Mouse (Mus musculus) limb, embryonic 13.5 days (tissue): ENCODE measurements at regions not wholly inside any gene's neighbourhood (a gene's known extent, or its start where the extent isn't known, plus 50 kb on each side); places are given as distances from the start of the nearest gene placed in this dataset.

Experiments
- ATAC-seq: fragments of 200-750 bp; cut with Nextera tagmentation; 2 replicates; pipeline ENCODE4 v1.8.0; 2017; ENCODE audit warnings: low read depth, moderate number of reproducible peaks, moderate TSS enrichment; ENCODE audit not compliant: low FRiP score
- H3K27ac ChIP-seq: fragments of 300-500 bp; sonication (generic); 2 replicates; pipeline ENCODE4 v1.5.1; 2015; ENCODE audit warnings: inconsistent platforms, mild to moderate bottlenecking, moderate library complexity
- H3K27me3 ChIP-seq: fragments of 300-500 bp; sonication (generic); 2 replicates; pipeline ENCODE4 v1.6.1; 2015; ENCODE audit warnings: mild to moderate bottlenecking, inconsistent platforms
- H3K36me3 ChIP-seq: fragments of 300-500 bp; sonication (generic); 2 replicates; pipeline ENCODE4 v1.6.1; 2015; ENCODE audit warnings: inconsistent platforms, mild to moderate bottlenecking, moderate library complexity
- H3K4me1 ChIP-seq: fragments of 300-500 bp; sonication (generic); 2 replicates; pipeline ENCODE4 v1.6.1; 2015; ENCODE audit warnings: inconsistent platforms
- H3K4me2 ChIP-seq: fragments of 300-500 bp; sonication (generic); replicated peaks from 2 replicates; pipeline ENCODE4 v1.6.1; 2015; ENCODE audit warnings: inconsistent platforms, mild to moderate bottlenecking, moderate library complexity
- H3K4me3 ChIP-seq: fragments of 300-500 bp; sonication (generic); 2 replicates; pipeline ENCODE4 v1.5.1; 2015; ENCODE audit warnings: moderate library complexity, mild to moderate bottlenecking, inconsistent platforms
- H3K9ac ChIP-seq: fragments of 300-500 bp; sonication (generic); 2 replicates; pipeline ENCODE4 v1.6.1; 2015; ENCODE audit warnings: mild to moderate bottlenecking, inconsistent platforms
- H3K9me3 ChIP-seq: fragments of 300-500 bp; sonication (generic); 2 replicates; pipeline ENCODE4 v1.6.1; 2016; ENCODE audit warnings: inconsistent platforms
- WGBS: fragments of 180-500 bp; shearing (Covaris S2); methylation state at CpG from one replicate; pipeline ENCODE4 v1.1.7; 2015; 5-methylcytosine and 5-hydroxymethylcytosine counted together

DNA sequence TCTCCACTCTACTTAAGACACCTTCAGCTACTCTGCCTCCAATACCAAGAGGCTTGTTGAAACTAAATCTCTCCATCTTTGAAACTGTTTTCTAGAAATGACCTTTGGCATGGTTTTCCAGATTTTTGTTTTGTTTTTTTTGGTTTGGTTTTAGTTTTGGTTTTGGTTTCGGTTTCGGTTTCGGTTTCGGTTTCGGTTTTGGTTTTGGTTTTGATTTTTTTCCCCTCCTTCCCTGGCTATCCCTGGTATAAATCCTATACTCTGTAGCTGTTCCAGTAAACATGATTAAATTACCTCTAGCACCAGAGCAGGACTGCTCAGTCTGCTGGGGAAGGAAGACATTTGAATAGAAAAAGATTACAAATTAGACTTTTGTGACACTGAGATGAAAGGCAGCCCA is 454.0 kb downstream of the Nuf2 start:
- Histone ChIP-seq H3K4me2 (no peak overlapping the region), H3K9ac (no peak overlapping the region), H3K27ac (no peak overlapping the region), H3K4me1 (no peaks in the 10 kb centered on the region), H3K27me3 (no peaks in the 10 kb centered on the region), H3K4me3 (no peak overlapping the region), H3K9me3 (no peaks in the 10 kb centered on the region), H3K36me3 (no peaks in the 10 kb centered on the region)
- WGBS: 97% methylated on average over 5 of the region's 5 CpGs
- ATAC-seq: no peak

DNA sequence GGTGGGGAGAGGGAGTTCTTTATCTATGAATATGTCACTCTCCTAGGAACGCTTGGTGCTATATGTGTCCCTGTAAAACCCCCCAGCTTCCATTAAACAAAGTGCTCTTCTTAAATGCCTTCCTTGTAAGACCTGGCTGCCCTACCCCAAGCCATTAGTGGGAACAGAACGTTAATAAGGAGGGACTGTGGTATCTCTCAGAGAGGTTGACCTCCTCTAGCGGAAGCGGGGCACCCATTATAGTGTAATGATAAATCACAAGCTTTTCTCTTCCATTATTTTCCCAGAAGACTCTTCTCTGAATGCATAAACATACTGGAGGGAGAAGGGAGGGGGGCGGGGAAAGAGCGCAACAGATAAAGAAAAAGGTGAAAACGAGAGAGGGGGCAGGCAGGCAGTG is 455.3 kb downstream of the Nuf2 start:
- Histone ChIP-seq H3K4me2 (no peak overlapping the region), H3K9ac (no peak overlapping the region), H3K27ac (no peak overlapping the region), H3K4me3 (no peak overlapping the region), H3K9me3 (no peaks in the 10 kb centered on the region), H3K27me3 (no peaks in the 10 kb centered on the region), H3K4me1 (no peaks in the 10 kb centered on the region), H3K36me3 (no peaks in the 10 kb centered on the region)
- no peak for ATAC-seq
- 64% methylated on average over 7 of the region's 7 CpGs for WGBS

DNA sequence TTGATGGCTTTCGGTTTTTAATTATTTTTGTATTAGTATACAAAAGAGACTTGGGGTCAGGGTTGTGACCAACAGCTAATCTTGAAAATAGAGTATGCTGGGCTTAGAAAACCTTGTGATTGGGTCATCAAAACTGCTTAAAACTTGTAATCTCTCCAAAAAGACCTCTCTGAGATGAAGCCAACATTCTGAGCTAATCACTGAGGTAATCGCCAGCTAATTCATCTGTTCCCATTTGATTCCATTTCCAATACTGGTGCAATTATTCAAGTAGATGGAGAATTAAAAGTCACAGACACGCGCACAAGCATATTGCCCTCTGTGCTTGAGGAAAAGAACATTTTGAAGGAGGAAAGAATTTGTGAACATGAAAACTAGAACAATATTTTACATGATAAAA is 459.9 kb downstream of the Nuf2 start:
- Histone ChIP-seq H3K27ac (no peak overlapping the region), H3K4me2 (no peak overlapping the region), H3K36me3 (no peaks in the 10 kb centered on the region), H3K9me3 (no peaks in the 10 kb centered on the region), H3K4me3 (no peak overlapping the region), H3K9ac (no peak overlapping the region), H3K4me1 (no peaks in the 10 kb centered on the region), H3K27me3 (no peaks in the 10 kb centered on the region)
- no peak for ATAC-seq
- WGBS: 93% methylated on average over 4 of the region's 4 CpGs

DNA sequence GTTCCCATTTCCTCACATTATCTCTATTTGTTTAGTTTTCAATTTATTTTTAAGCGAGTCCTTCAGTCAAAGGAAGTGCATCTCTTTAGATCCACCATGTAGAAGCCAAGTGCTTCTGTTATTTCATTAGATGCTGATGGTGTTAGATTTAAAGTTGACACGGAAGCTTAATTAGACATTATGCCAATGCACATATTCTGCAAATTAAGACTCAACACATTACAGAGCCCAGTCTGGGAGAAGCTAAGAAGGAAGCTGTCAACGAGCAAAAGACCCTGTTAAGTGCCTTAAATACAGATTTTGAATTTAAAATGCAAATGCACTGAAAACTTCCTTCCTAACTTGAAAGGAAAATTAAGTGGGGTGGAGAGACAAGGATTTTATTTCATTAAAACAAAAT is 461.6 kb downstream of the Nuf2 start:
- no peaks in the 10 kb centered on the region for H3K36me3 ChIP-seq
- no peaks in the 10 kb centered on the region for H3K27me3 ChIP-seq
- ATAC-seq: no peak
- WGBS: 76% methylated on average over 3 of the region's 3 CpGs
- H3K9me3 ChIP-seq: no peaks in the 10 kb centered on the region
- no peak overlapping the region for H3K4me3 ChIP-seq
- no peak overlapping the region for H3K4me2 ChIP-seq
- H3K9ac ChIP-seq: no peak overlapping the region
- no peaks in the 10 kb centered on the region for H3K4me1 ChIP-seq
- H3K27ac ChIP-seq: no peak overlapping the region

DNA sequence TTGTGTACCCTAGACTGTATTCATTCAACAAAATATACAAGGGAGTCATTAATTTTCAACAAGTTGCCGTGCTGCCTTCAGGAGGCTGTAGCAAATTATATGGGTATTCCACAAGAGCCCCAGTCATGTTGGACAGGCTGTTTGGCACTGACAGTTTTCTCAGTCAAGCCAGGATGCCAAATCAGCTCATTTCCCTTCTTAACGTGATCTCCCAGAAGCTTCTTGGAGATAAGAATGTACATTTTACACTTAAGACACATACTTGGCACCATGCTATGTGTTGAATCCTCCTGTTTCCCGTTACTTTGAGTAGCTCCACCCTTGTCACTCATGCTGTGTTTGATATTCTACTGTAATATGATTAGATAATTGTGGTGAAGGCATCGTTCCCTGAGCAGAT is 464.5 kb downstream of the Nuf2 start:
- no peaks in the 10 kb centered on the region for H3K27me3 ChIP-seq
- no peak for ATAC-seq
- no peak overlapping the region for H3K4me2 ChIP-seq
- 55% methylated on average over 4 of the region's 4 CpGs for WGBS
- no peaks in the 10 kb centered on the region for H3K4me1 ChIP-seq
- H3K4me3 ChIP-seq: no peak overlapping the region
- H3K36me3 ChIP-seq: no peaks in the 10 kb centered on the region
- H3K9ac ChIP-seq: no peak overlapping the region
- H3K9me3 ChIP-seq: no peaks in the 10 kb centered on the region
- H3K27ac ChIP-seq: no peak overlapping the region

DNA sequence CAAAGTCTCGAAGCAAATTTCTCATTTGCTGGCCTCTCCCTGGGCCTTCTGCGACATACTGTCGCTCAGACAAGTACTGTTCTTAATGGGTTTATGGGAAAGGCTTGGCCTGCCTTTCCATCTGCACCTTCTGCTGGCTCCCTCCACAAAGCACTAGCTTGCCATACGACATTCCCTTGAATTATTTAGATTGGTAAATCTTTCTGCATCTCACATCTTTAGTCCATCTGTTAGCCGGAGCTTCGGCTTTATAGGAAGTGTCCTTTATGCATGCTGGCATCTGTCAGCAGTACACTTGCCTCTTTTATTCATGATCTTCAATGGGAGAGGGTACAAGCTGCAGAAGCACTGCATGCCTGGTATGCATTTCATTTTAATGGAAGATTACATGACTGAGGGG is 470.6 kb downstream of the Nuf2 start:
- Histone ChIP-seq H3K4me3 (no peak overlapping the region), H3K9me3 (no peaks in the 10 kb centered on the region), H3K36me3 (no peaks in the 10 kb centered on the region), H3K4me2 (no peak overlapping the region), H3K4me1 (no peaks in the 10 kb centered on the region), H3K9ac (no peak overlapping the region), H3K27me3 (no peaks in the 10 kb centered on the region), H3K27ac (no peak overlapping the region)
- WGBS: 77% methylated on average over 6 of the region's 6 CpGs
- no peak for ATAC-seq

DNA sequence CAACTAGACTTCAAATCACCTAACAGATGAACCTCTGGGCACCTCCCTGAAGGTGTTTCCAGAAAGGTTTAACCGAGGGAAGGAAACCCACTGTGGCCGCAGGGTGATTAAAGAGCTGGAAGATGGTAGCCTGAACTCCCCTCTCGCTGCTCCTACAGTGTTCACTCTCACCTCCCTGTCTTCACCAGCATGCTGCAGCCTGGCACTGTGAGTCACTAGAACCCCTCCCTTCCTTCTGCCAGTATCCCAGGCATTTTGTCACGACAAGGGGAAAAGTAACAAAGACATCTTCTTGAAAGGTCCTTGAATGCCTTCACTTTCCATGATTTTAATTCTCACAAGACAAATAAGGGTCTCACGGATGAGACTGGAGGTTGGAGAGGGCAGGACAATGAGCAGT is 471.1 kb downstream of the Nuf2 start:
- H3K27me3 ChIP-seq: no peaks in the 10 kb centered on the region
- H3K36me3 ChIP-seq: no peaks in the 10 kb centered on the region
- no peaks in the 10 kb centered on the region for H3K9me3 ChIP-seq

DNA sequence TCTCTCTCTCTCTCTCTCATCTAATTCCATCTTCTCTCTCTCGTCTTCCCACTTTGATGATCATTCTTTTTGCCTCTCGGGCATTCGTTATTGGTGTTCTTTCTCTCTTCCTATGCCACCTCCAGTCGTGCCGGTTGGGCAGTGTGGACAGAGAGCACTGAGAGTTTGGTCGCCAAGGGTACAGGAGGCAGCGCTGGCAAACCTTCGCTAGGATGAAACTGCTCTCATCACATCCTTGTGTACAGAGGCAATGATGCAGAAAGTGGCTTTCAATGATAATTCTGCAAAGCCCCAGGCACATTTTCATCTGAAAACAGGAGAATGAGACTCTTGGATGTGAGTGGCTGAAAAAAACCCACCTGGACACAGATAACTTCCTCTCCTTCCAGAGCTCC is 479.4 kb downstream of the Nuf2 start:
- H3K36me3 ChIP-seq: no peaks in the 10 kb centered on the region
- H3K9me3 ChIP-seq: no peaks in the 10 kb centered on the region
- H3K4me2 ChIP-seq: no peak overlapping the region
- H3K9ac ChIP-seq: no peak overlapping the region
- WGBS: 68% methylated on average over 8 of the region's 8 CpGs
- H3K4me3 ChIP-seq: no peak overlapping the region
- no peaks in the 10 kb centered on the region for H3K4me1 ChIP-seq
- no peak overlapping the region for H3K27ac ChIP-seq
- no peak for ATAC-seq
- H3K27me3 ChIP-seq: no peaks in the 10 kb centered on the region

More for the DNA sequence above, 471.1 kb downstream of the Nuf2 start:
- no peak for ATAC-seq
- no peak overlapping the region for H3K9ac ChIP-seq
- H3K4me2 ChIP-seq: no peak overlapping the region
- 74% methylated on average over 5 of the region's 5 CpGs for WGBS
- no peaks in the 10 kb centered on the region for H3K4me1 ChIP-seq
- H3K27ac ChIP-seq: no peak overlapping the region
- H3K4me3 ChIP-seq: no peak overlapping the region

DNA sequence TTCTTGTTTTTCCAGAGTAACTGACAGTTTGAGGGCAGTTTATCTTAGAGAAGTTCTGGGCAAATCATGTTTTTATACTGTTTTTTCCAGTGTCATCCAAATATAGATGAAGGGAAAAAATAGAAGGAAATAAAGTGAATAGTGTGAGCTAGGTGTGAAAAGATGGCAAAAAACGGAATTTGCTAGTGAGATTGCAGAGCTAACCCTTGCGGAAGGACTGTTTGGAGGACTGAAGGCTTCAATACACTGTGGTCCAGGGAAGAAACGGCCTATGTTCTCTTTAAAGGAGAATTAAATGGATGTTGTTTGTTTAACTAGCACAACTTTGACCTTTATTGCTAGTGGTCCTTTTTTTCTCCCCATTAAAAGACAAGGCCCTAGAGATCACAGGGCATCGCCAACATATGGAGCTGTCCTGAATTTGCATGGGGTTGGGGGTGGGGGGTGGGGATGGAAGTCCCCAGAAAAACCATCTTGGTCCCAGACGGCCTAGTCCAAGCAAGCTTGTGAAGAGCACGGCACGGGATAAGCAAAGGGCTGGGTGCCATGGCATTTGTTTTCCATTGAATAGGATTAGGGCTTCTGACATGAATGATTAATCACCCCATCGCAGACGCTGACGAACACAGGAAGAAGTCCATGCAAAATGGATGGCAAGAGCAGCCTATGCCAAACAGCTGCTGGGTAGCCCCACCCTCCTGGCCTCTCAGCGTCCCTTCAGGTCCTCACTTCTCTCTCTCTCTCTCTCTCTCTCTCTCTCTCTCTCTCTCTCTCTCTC is 480.0 kb downstream of the Nuf2 start:
- Histone ChIP-seq H3K4me2 (no peak overlapping the region; the same call in 1 of the 2 replicates), H3K27me3 (no peaks in the 10 kb centered on the region), H3K4me1 (no peaks in the 10 kb centered on the region), H3K9ac (no peak overlapping the region), H3K9me3 (no peaks in the 10 kb centered on the region), H3K4me3 (no peak overlapping the region), H3K36me3 (no peaks in the 10 kb centered on the region), H3K27ac (no peak overlapping the region)
- no peak for ATAC-seq
- 25% methylated on average over 11 of the region's 11 CpGs for WGBS

DNA sequence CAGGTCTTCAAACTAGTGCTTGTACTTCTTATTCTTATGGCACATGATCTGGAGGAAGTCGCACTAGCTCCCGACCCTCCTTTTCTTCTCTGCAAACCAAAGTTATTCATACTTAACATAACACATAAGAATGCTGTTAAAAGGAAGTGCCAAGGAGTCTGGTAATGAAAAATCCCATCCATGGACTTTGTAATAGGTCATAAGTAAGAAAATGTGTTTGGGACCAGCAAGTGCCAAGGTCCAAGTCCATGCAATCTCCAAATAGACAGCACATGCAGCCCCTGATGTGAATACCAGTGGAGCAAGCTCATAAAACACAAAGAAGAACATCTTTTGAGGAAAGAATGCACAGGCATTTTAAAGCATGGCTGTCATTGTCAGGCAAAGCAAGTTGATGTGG is 481.4 kb downstream of the Nuf2 start:
- 87% methylated on average over 2 of the region's 2 CpGs for WGBS
- Histone ChIP-seq H3K9me3 (no peaks in the 10 kb centered on the region), H3K36me3 (no peaks in the 10 kb centered on the region), H3K4me2 (no peak overlapping the region), H3K9ac (no peak overlapping the region), H3K4me1 (no peaks in the 10 kb centered on the region), H3K4me3 (no peak overlapping the region), H3K27ac (no peak overlapping the region), H3K27me3 (no peaks in the 10 kb centered on the region)
- no peak for ATAC-seq

DNA sequence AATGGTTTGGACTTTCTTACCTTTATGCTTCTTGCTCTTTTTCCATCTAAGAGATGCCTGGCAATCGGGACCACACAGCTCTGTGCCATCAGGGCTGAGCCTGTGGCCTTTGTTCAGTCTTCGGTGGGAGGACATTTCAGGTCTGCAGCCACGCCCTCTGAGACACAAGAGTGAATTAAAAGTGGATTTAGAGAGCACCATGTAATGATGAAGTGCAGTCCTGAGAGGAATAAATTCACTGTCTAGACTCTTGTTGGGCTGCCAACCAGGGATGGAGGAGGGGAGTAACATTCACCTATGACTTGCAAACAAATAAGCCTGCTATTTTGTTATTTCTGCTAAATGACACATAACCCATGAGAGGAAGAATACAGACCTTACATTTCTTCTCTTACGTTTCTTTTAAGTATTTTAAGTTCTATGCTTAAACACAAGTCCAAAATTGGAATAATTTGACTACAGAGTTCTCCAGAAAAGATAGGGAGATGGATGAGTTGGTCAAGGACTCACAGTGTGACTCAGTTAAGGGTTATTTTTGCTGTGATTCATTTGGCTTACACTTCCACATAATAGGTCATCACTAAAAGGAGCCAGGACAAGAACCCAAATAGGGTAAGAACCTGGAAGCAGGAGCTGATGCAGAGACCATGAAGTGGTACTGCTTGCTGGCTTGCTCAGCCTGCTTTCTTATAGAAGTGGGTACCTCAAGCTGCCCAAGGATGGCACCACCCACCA is 484.3 kb downstream of the Nuf2 start:
- Histone ChIP-seq H3K27ac (no peak overlapping the region), H3K4me3 (no peak overlapping the region), H3K36me3 (no peaks in the 10 kb centered on the region), H3K4me1 (no peaks in the 10 kb centered on the region), H3K27me3 (no peaks in the 10 kb centered on the region), H3K4me2 (no peak overlapping the region), H3K9ac (no peak overlapping the region), H3K9me3 (no peaks in the 10 kb centered on the region)
- 80% methylated on average over 4 of the region's 4 CpGs for WGBS
- ATAC-seq: no peak

DNA sequence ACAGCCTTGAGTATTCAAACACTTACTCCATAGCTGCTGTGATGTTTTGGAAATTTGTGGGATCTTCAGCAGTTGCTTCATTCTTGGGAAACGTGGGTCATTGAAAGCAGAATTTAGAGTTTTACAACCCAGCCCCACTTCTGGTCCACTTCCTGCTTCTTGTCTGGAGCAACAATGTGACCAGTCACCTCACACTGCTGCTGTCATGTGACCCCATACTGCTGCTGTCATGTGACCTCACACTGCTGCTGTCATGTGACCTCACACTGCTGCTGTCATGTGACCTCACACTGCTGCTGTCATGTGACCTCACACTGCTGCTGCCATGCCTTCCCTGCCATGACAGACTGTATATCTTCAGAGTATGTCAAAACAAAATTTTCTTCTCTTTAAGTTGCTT is 497.7 kb downstream of the Nuf2 start:
- H3K27ac ChIP-seq: no peak overlapping the region
- 61% methylated on average over 1 of the region's 1 CpGs for WGBS
- no peaks in the 10 kb centered on the region for H3K27me3 ChIP-seq
- H3K36me3 ChIP-seq: no peaks in the 10 kb centered on the region
- no peaks in the 10 kb centered on the region for H3K9me3 ChIP-seq
- H3K9ac ChIP-seq: no peak overlapping the region
- no peak for ATAC-seq
- H3K4me3 ChIP-seq: no peak overlapping the region
- no peaks in the 10 kb centered on the region for H3K4me1 ChIP-seq
- no peak overlapping the region for H3K4me2 ChIP-seq
